Mouse (Mus musculus): ENCODE data around the gene Macrod2. TPM values are rescaled to one million over a fixed set of nuclear protein-coding genes. Genes with fewer than 3 reads are reported as not detected.

Macrod2 gene
- total and polyA plus RNA-seq, 2 experiments from 2014 or later = 49.7 to 80.7 TPM

DNA sequence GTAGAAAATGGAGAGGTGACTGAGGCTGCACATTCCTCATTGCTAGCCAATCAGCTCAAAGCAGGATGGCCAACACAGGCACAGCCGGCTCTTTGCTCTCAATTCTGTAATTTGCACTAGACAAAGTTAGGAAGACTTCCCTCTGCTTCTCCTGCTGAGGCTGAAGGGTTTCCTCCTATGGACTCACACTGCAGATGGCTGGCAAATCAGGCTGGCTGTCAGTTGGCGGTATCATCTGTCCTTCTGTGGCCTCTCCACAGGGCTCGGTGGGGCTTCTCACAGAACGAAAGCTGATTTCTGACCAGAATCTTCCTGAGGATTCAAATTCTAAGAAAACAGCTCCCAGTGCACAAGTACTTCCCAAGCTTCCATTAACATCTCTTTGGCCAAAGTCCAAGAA lies 760.9 kb downstream of the Macrod2 start:
- no peaks in the 10 kb centered on the region for H3K36me3 ChIP-seq (ENCODE audit: insufficient read depth)
- H3K4me1 ChIP-seq (ENCODE audit: insufficient read depth) = 0 out of 2 replicates have a peak, but pooled peaks cover 6% of the 10 kb centered on the region
- H3K4me3 ChIP-seq (ENCODE audit: low read depth, low read length) = no peak overlapping the region
- TF ChIP-seq CTCF (IDR thresholded peaks at IDR 0.05; ENCODE audit: low read depth) = no peak
- no peak overlapping the region for H3K27ac ChIP-seq (ENCODE audit: low read depth, low read length)
- H3K4me2 ChIP-seq (ENCODE audit: low read depth) = no peak overlapping the region
- H3K27me3 ChIP-seq (ENCODE audit: insufficient read depth, low read length) = no peaks in the 10 kb centered on the region
- WGBS = 41% methylated on average over 4 of the region's 4 CpGs
- H3K9ac ChIP-seq = no peak overlapping the region
- DNase-seq (no peak), ATAC-seq (no peak)
- H3K9me3 ChIP-seq (ENCODE audit: low read length) = no peaks in the 10 kb centered on the region

DNA sequence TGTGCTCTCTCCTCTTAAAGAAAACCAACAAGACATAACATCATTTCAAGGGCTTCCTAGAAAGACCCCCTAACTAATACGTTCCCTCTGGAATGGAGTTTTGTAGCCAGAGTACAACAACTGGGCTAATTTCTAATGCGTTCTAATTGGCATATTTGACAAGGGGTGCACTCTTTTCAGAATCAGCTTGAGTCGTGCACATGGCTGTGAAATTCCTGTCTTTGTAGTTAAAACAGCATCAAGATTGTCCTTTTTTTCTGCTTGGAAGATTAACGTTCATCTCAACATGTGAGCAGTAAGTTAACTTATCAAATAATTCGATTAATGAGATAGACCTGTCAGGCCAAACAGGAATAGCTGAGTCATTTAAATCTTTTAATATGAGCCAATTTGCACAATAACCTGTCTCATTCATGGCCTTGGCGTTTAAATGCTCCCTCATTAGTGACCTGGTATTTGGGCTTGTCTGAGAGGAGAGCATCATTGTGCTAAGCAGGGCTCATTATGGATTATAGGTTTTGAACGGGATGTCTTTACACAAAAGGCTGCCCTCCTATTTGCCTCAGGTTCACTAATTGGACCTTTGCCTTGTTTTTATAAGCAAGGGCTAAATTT lies 762.0 kb downstream of the Macrod2 start:
- Histone ChIP-seq H3K36me3 (ENCODE audit: insufficient read depth) (no peaks in the 10 kb centered on the region), H3K4me2 (ENCODE audit: low read depth) (no peak overlapping the region), H3K27me3 (ENCODE audit: insufficient read depth, low read length) (no peaks in the 10 kb centered on the region), H3K4me3 (ENCODE audit: low read depth, low read length) (no peak overlapping the region), H3K9me3 (ENCODE audit: low read length) (no peaks in the 10 kb centered on the region), H3K4me1 (ENCODE audit: insufficient read depth) (0 out of 2 replicates have a peak, but pooled peaks cover under 1% of the 10 kb centered on the region), H3K9ac (no peak overlapping the region), H3K27ac (ENCODE audit: low read depth, low read length) (no peak overlapping the region)
- TF ChIP-seq CTCF (IDR thresholded peaks at IDR 0.05; ENCODE audit: low read depth) = no peak
- no peak for DNase-seq
- 19% methylated on average over 7 of the region's 7 CpGs for WGBS
- ATAC-seq = no peak

DNA sequence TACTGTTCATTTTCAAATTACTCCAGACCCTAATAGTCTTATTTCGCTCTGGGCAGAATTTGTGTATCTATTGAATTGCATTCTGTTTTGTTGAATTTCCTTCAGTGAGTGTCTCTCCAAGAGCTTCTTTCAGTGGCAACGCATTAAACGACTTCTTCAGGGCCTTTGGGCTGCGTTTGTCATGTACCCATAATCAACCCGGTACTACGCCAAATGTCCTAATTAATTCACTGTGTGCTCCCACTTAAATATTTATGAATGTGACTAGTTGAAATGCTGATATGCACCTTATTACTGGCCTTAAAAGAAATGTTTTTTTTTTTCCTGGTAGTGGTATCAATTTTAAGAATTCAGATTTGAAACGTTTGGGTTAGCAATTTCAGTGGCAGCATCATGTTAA lies 763.1 kb downstream of the Macrod2 start:
- Histone ChIP-seq H3K27me3 (ENCODE audit: insufficient read depth, low read length) (no peaks in the 10 kb centered on the region), H3K4me2 (ENCODE audit: low read depth) (no peak overlapping the region), H3K9ac (no peak overlapping the region), H3K4me3 (ENCODE audit: low read depth, low read length) (no peak overlapping the region), H3K27ac (ENCODE audit: low read depth, low read length) (no peak overlapping the region), H3K36me3 (ENCODE audit: insufficient read depth) (no peaks in the 10 kb centered on the region), H3K9me3 (ENCODE audit: low read length) (no peaks in the 10 kb centered on the region), H3K4me1 (ENCODE audit: insufficient read depth) (no peaks in the 10 kb centered on the region)
- 16% methylated on average over 7 of the region's 7 CpGs for WGBS
- no peak for DNase-seq
- TF ChIP-seq CTCF (IDR thresholded peaks at IDR 0.05; ENCODE audit: low read depth) = no peak
- no peak for ATAC-seq

DNA sequence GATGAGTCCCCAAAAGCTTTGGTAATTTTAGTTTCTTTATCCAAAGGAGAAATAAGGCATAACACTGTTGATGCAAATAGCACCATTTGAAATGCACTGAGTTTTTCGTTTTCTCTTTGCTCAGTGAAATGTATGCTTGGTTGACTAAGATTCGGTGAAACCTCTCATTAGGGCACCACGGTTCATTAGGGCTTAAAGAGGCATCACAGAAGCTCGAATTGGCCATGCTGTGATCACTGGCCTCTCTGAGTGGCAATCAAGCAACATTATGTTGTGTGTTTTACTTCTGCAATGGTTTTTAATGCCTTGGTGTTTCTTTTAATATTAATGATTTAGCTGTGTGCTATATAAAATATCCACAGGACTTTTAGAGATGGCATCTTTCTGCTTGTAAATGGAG lies 768.8 kb downstream of the Macrod2 start:
- Histone ChIP-seq H3K4me1 (ENCODE audit: insufficient read depth) (no peaks in the 10 kb centered on the region), H3K4me3 (ENCODE audit: low read depth, low read length) (no peak overlapping the region), H3K9me3 (ENCODE audit: low read length) (no peaks in the 10 kb centered on the region), H3K4me2 (ENCODE audit: low read depth) (no peak overlapping the region), H3K27me3 (ENCODE audit: insufficient read depth, low read length) (no peaks in the 10 kb centered on the region), H3K27ac (ENCODE audit: low read depth, low read length) (no peak overlapping the region), H3K36me3 (ENCODE audit: insufficient read depth) (no peaks in the 10 kb centered on the region), H3K9ac (no peak overlapping the region)
- WGBS = 11% methylated on average over 4 of the region's 4 CpGs
- no peak for DNase-seq
- ATAC-seq = no peak
- no peak for TF ChIP-seq CTCF (IDR thresholded peaks at IDR 0.05; ENCODE audit: low read depth)

DNA sequence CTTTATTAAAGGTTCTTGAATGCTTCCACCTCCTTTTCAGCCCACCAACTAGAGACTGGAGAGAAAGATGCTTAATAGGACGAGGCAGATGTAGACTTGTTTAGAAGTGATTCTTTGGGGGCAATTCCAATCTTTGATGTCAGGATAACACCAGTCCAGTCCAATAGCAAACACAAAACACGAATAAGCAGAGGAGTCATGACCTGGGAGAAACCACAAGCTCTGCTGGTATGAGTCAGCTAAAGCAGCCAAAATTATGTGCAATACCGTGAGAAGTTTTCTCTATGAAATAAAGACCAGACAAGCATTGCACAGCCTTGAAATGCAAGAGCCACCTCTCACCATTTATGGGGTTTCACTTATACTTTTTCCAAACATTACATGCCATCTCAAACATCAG lies 774.5 kb downstream of the Macrod2 start:
- H3K27me3 ChIP-seq (ENCODE audit: insufficient read depth, low read length) = no peaks in the 10 kb centered on the region
- 84% methylated on average over 3 of the region's 3 CpGs for WGBS

DNA sequence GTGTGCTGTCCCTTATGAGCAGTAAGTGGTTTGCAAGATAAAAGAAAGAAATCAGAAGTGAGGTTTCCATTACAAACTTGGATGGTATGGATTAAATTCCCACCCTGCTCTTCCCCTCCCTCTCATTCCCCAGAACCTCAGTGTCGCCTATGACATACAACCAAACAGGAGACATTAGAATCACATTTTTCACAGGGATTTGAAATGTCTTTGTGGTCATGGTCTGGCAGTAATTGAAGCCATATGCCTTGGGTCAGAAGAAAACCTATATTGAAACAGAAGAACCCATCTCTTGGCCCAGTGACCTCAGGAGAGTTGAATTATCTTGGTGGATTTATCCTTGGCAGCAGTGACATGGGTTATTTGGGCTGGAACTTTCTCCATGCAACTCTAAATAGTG lies 778.1 kb downstream of the Macrod2 start:
- Histone ChIP-seq H3K4me1 (ENCODE audit: insufficient read depth) (no peaks in the 10 kb centered on the region), H3K9me3 (ENCODE audit: low read length) (no peaks in the 10 kb centered on the region), H3K4me3 (ENCODE audit: low read depth, low read length) (no peak overlapping the region), H3K36me3 (ENCODE audit: insufficient read depth) (no peaks in the 10 kb centered on the region), H3K27ac (ENCODE audit: low read depth, low read length) (no peak overlapping the region), H3K4me2 (ENCODE audit: low read depth) (no peak overlapping the region), H3K27me3 (ENCODE audit: insufficient read depth, low read length) (no peaks in the 10 kb centered on the region), H3K9ac (no peak overlapping the region)
- 86% methylated on average over 1 of the region's 1 CpGs for WGBS
- DNase-seq = no peak
- TF ChIP-seq CTCF (IDR thresholded peaks at IDR 0.05; ENCODE audit: low read depth) = no peak
- ATAC-seq = no peak

More for the DNA sequence above, 774.5 kb downstream of the Macrod2 start:
- Histone ChIP-seq H3K9ac (no peak overlapping the region), H3K4me2 (ENCODE audit: low read depth) (no peak overlapping the region), H3K36me3 (ENCODE audit: insufficient read depth) (no peaks in the 10 kb centered on the region), H3K4me3 (ENCODE audit: low read depth, low read length) (no peak overlapping the region), H3K9me3 (ENCODE audit: low read length) (no peaks in the 10 kb centered on the region), H3K27ac (ENCODE audit: low read depth, low read length) (no peak overlapping the region), H3K4me1 (ENCODE audit: insufficient read depth) (no peaks in the 10 kb centered on the region)
- ATAC-seq (no peak), DNase-seq (no peak)
- TF ChIP-seq CTCF (IDR thresholded peaks at IDR 0.05; ENCODE audit: low read depth) = no peak

DNA sequence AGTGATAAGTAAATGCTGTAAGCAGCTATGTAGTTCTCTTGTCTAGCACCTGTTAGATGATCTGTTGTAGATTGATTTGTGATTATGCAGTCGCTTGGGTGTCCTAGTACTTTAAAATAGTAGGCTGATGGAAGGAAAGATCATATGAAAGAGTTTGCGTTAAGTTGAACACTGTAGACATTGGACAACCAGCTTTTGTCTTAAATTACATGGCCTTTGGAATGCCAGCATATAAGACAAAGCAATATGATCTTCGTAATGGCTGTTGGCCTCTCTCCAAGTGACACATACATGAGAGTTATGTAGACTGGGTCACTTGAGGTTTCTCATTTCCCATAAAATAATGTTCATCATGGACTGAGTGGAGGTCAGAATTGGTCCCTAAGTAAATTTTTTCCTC lies 778.5 kb downstream of the Macrod2 start:
- H3K27ac ChIP-seq (ENCODE audit: low read depth, low read length) = no peak overlapping the region
- H3K27me3 ChIP-seq (ENCODE audit: insufficient read depth, low read length) = no peaks in the 10 kb centered on the region
- no peak overlapping the region for H3K9ac ChIP-seq
- no peak overlapping the region for H3K4me3 ChIP-seq (ENCODE audit: low read depth, low read length)
- DNase-seq (no peak), ATAC-seq (no peak)
- TF ChIP-seq CTCF (IDR thresholded peaks at IDR 0.05; ENCODE audit: low read depth) = no peak
- H3K4me1 ChIP-seq (ENCODE audit: insufficient read depth) = no peaks in the 10 kb centered on the region
- H3K9me3 ChIP-seq (ENCODE audit: low read length) = no peaks in the 10 kb centered on the region
- 92% methylated on average over 3 of the region's 3 CpGs for WGBS
- no peaks in the 10 kb centered on the region for H3K36me3 ChIP-seq (ENCODE audit: insufficient read depth)
- no peak overlapping the region for H3K4me2 ChIP-seq (ENCODE audit: low read depth)

All from forebrain, postnatal 0 days (tissue).